Mouse (Mus musculus) brain, embryonic 14.5 days (tissue): ENCODE results near the gene Crtac1.

Experiments used
- CTCF ChIP-seq: fragments of 200-500 bp; IDR thresholded peaks from 2 replicates; pipeline ENCODE4 v1.5.1; 2012; ENCODE audit warnings: inconsistent platforms, mild to moderate bottlenecking, moderate library complexity, borderline replicate concordance; ENCODE audit not compliant: insufficient read depth, insufficient read length; ENCODE audit errors: extremely low read depth
- POLR2A ChIP-seq: fragments of 200-500 bp; IDR thresholded peaks from 2 replicates; pipeline ENCODE4 v1.6.1; 2012; ENCODE audit warnings: mild to moderate bottlenecking, inconsistent platforms, borderline replicate concordance; ENCODE audit not compliant: poor library complexity, insufficient read depth, insufficient read length, severe bottlenecking; ENCODE audit errors: extremely low read depth

DNA sequence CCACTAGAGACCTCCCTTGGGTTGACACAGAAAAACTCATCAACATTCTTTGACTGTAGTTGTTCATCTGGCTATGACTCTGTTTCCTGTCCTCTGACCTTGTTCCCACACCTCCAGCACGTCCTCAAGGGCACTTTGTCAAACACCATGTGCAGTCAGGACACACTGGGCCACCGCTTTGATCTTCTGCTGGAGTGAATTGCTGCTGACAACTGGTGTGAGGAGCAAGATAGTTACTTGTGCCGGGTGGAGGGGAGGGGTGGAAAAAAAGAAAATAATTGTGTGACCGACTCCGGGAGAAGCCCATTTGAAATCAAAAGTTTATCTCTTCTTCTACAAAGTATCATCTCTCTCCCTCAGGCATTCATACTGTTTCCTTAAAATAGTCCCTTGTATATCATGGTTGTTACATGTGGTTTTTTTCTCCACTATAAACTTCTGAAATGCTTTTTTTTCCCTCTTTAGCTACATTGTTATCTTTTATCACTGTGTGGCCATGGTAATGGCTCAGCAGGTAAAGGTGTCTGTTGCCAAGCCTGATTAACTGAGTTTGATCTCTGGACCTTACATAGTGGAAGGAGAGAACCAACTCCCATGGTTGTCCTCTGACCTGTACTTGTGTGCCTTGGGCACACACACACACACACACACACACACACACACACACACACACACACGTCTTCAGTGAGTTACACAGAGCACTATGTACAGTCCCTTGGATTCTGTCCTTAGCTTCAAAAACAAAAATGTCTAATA is 23.1 kb upstream of the Crtac1 start:
- no peak for TF ChIP-seq CTCF
- TF ChIP-seq POLR2A: no peak
